Mouse (Mus musculus): Measurements from ENCODE around the gene Ctxn2. TPM values are rescaled to one million over a fixed set of nuclear protein-coding genes. Genes with fewer than 3 reads are reported as not detected.
"Not testable (repeated sequence)": the region's sequence is repeated elsewhere in the genome, so short reads cannot be mapped to it uniquely, and the experiment has no call there.

The Ctxn2 gene
- not detected in 2 replicates for polyA plus RNA-seq (2016; fragmentation: Nextera tagmentation; extraction: Ambion mirVana)

DNA sequence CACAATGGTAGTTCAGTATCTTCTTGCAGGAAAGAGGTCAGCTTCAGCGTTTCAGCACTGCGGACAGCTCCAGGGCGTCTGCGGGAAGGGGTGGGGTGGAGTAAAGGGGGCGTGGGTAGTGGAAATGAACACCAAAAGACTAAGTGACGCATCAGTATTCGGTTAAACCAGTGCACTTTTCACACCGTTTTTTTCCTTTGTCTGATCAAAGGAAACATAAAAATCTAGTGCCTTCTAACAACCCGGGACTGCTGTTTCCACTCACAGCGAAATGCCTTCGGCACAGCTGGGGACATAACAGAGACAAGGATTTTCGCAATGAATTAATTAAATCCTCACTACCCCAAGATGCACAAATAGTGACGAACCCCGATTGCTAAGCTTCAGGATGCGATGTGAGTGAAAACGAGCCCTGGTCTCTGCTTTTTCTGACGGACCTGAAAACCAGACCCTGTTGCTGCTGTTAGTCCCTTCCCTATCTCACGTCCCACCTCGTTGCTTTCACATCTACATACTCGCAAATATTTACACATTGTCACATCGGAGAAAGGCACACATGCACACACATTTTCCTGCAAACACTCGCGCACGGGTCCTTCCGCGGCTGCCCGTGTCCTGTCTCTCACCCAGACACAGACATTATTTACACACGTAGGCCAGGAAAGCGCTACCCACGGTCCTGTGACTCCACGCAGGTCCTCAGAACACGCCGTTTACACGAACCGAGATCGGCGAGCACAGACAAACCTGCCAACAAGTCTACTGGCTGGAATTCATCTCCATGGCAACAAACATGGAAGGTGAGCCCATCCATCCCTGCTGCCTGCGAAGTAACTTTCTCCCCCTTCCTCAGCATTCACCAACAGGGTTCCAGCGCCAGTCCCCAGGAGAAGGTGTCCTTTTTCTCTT, at the start of gene Ctxn2:
TSS of gene Ctxn2 (plus strand) at position 790 of the 909 bp plus-strand sequence.
- WGBS = 2% methylated on average over 39 of the region's 39 CpGs
- H3K27me3 ChIP-seq (ENCODE audit: low read depth, poor library complexity, severe bottlenecking) = 0 out of 2 replicates have a peak, but pooled peaks cover 5% of the 10 kb centered on the region

DNA sequence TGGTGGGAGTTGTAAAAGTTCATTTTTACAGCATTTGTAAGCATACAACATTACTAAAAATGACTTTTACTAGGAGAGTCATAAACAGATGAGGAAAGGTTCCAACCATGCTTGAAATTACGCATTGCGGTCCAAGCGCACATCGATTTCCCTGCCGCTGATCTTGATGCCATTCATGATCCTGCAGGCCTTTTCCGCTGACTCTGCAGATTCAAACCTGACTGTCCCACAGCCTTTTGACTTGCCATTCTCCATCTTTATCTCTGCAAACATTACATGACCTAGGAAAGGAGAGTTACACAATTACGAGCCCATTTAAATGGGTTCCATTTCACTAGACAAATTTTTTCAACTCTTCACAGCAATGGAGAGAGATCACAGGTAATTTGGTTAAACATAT, 47.7 kb upstream of the Ctxn2 start:
- no peak overlapping the region for H3K4me3 ChIP-seq
- no peaks in the 10 kb centered on the region for H3K9me3 ChIP-seq (replicated peaks)
- 97% methylated on average over 7 of the region's 7 CpGs for WGBS
- peaks cover 92% of the 10 kb centered on the region for H3K36me3 ChIP-seq
- no peak overlapping the region for H3K27ac ChIP-seq
- no peak for DNase-seq (ENCODE audit: low spot score)
- H3K27me3 ChIP-seq (ENCODE audit: low read depth, poor library complexity, severe bottlenecking) = no peaks in the 10 kb centered on the region
- peaks cover 9% of the 10 kb centered on the region for H3K4me1 ChIP-seq

More for the DNA sequence above, at the start of gene Ctxn2:
- DNase-seq (ENCODE audit: low spot score) = peak; percentile 94
- peak within 1 kb of the TSS; percentile 43 for H3K4me3 ChIP-seq
- no peaks in the 10 kb centered on the region for H3K9me3 ChIP-seq (replicated peaks)
- peaks cover 12% of the 10 kb centered on the region for H3K4me1 ChIP-seq
- H3K36me3 ChIP-seq = no peaks in the 10 kb centered on the region
- H3K27ac ChIP-seq = no peak within 1 kb of the TSS

DNA sequence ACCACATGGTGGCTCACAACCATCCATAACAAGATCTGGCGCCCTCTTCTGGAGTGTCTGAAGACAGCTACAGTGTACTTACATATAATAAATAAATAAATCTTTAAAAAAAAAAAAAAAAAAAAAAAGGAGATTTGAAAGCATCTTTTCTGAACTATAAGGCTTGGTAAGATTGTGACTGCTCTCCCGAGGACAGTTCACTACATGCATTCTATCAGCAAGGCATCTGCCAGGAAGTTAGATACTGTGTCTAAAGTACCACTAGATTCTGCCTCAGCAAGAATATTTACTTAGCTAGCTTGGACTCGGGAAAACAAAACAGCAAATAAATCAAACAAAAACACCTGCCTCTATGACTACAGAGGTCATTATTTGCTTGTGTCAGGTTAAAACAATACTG, 44.4 kb upstream of the Ctxn2 start:
- 90% methylated on average over 3 of the region's 3 CpGs for whole genome bisulfite sequencing
- H3K9me3 ChIP-seq (replicated peaks) = not testable (repeated sequence)
- peaks cover 92% of the 10 kb centered on the region for H3K36me3 ChIP-seq

DNA sequence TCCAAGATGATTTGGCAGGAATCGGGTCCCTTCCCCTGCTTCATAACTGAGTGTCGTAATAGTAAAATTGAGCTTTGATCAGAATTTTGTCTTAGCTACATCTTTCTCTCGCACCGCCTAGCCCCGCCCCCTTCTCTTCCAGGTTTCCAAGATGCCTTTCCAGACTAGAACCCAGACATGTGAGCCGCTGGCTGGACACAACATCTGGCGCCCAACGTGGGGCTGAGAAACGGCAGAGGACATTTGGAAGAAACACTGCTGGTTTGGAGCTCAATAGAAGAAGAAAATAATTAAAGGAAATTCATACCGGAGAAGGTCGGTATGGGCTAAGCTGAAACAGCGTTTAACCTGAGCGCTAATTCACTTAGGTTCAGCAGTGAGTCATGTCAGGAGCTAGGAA, 32.0 kb upstream of the Ctxn2 start:
- WGBS = 96% methylated on average over 13 of the region's 13 CpGs
- H3K36me3 ChIP-seq = peaks cover 91% of the 10 kb centered on the region

More for the DNA sequence above, 44.4 kb upstream of the Ctxn2 start:
- H3K4me3 ChIP-seq; H3K27me3 ChIP-seq (ENCODE audit: low read depth, poor library complexity, severe bottlenecking); H3K27ac ChIP-seq; DNase-seq (ENCODE audit: low spot score); H3K4me1 ChIP-seq: not testable (repeated sequence)

DNA sequence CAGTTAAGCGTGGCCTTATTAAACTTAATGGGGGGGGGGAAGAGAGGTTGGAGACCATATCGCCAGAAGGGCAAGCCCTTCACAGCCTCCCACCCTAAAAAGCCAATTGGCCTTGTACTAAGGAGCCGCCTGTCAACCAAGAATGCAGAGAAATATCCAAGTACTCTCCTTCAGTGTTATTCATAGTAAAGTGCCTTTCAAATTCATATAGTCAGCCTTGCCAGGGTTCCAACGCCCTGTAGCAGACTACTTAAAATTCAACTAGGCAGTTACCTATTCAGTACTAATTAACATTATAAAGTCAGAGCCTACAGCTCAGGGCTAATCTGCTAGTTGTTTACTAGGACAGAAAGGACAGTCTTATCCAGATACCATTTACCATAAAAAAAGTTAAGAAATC, 30.0 kb upstream of the Ctxn2 start:
- not testable (repeated sequence) for H3K27ac ChIP-seq; H3K4me1 ChIP-seq; H3K27me3 ChIP-seq (ENCODE audit: low read depth, poor library complexity, severe bottlenecking); DNase-seq (ENCODE audit: low spot score); H3K4me3 ChIP-seq; H3K9me3 ChIP-seq (replicated peaks)
- 96% methylated on average over 4 of the region's 4 CpGs for WGBS
- H3K36me3 ChIP-seq = peaks cover 88% of the 10 kb centered on the region

More for the DNA sequence above, 32.0 kb upstream of the Ctxn2 start:
- not testable (repeated sequence) for H3K27me3 ChIP-seq (ENCODE audit: low read depth, poor library complexity, severe bottlenecking); H3K9me3 ChIP-seq (replicated peaks); DNase-seq (ENCODE audit: low spot score); H3K4me3 ChIP-seq; H3K27ac ChIP-seq; H3K4me1 ChIP-seq

DNA sequence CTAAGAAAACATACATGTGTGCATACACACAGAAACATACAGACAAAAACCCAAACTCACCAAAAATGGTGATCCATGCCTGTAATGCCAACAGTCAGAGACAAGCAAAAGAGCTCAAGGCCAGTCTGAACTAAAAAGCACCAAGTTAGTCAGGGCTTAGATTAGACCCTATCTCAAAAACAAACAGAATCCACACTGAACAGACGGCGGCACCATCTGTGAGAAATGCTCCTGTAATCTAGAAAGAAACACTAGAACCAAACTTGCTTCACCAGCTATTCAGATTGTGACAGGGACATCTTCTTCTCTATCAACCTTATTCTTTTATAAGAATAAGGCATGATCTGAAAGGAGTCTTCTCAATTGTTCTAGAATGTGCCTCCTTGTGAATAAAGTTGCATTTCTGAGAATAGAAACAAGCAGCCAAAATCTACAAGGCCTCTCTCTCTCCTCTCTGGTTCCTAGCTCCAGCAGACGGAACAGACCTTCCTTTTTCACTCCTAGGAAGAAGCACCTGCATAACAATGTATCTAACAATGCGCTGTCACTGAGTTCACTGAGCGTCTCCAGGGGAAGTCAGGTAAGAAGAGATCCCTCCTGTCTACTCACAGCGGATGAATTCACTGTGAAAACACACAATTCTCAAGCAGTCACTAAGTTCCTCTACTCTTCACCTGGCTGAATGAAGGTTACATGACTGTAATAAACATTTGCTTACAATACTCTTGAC, 16.9 kb upstream of the Ctxn2 start:
- Histone ChIP-seq H3K36me3 (peaks cover 26% of the 10 kb centered on the region), H3K9me3 (replicated peaks) (no peaks in the 10 kb centered on the region), H3K4me3 (no peak overlapping the region), H3K27me3 (ENCODE audit: low read depth, poor library complexity, severe bottlenecking) (no peaks in the 10 kb centered on the region), H3K4me1 (peaks cover 13% of the 10 kb centered on the region), H3K27ac (no peak overlapping the region)
- WGBS = 92% methylated on average over 6 of the region's 6 CpGs
- DNase-seq (ENCODE audit: low spot score) = no peak

DNA sequence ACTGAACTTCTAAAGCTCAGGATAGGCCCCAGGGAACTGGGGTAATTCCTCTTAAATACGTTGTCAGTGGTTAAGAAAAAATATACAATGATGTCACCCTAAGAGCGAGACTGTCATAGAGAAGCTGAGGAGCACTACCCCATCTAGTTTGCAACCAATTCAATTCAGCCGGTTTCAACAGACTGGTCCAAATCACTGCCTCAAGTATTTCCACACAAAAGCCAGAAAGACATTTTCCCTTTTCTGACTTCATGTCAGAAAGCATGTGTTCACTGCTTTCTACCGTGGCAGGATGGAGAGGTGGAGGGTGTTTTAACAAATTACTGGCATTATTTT, 14.2 kb upstream of the Ctxn2 start:
- Histone ChIP-seq H3K4me3 (peak overlapping the region; percentile 88), H3K36me3 (peaks cover 4% of the 10 kb centered on the region; the same call in 1 of the 2 replicates), H3K27ac (peak overlapping the region; percentile 99), H3K27me3 (ENCODE audit: low read depth, poor library complexity, severe bottlenecking) (no peaks in the 10 kb centered on the region), H3K9me3 (replicated peaks) (no peaks in the 10 kb centered on the region), H3K4me1 (peaks cover 13% of the 10 kb centered on the region)
- WGBS = 15% methylated on average over 4 of the region's 4 CpGs
- no peak for DNase-seq (ENCODE audit: low spot score)

DNA sequence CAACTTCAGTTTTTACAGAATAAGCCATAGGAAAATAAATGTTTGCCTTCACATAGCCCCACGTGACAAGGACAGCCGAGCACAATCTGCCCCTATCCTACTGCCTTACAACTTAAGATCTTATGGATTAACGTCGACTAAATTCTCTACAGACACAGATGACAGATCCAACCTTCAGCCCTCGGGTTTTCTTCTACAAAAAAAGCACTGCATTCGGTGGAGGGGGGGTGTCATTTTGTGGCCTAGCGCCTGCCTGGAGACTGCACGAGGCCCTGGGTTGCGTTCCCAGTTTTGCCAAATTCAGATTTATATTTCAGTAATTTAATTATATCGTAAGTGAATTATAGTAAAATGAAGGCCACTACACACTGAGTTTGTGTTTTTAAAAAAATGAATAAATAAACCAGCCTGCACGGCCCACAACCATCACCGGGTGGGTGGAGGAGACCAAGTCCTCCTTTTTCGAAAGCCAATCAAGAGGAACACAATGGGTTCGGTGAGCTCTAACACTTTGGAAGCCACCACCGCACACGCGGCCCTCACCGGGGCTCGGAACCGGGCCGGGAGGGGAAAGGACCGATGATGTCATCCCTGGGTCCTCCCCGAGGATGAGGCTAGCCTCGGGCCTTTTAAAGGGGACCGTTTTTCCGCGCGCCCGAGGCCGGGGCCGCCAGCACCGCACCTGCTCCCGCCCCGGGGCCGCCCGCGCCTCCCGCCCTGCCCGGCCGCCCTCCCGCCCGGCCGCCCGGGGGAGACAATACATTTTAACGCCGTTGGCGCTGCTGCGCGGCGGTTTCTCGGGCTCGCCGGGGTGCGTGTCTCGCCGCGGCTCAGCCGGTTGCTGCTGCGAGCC, 13.6 kb upstream of the Ctxn2 start:
- Histone ChIP-seq H3K9me3 (replicated peaks) (no peaks in the 10 kb centered on the region), H3K27ac (peak overlapping the region; percentile 99), H3K4me3 (peak overlapping the region; percentile 88), H3K27me3 (ENCODE audit: low read depth, poor library complexity, severe bottlenecking) (no peaks in the 10 kb centered on the region), H3K4me1 (peaks cover 13% of the 10 kb centered on the region), H3K36me3 (peaks cover 4% of the 10 kb centered on the region; the same call in 1 of the 2 replicates)
- peak; percentile 67 for DNase-seq (ENCODE audit: low spot score)
- WGBS = under 1% methylated on average over 44 of the region's 59 CpGs

DNA sequence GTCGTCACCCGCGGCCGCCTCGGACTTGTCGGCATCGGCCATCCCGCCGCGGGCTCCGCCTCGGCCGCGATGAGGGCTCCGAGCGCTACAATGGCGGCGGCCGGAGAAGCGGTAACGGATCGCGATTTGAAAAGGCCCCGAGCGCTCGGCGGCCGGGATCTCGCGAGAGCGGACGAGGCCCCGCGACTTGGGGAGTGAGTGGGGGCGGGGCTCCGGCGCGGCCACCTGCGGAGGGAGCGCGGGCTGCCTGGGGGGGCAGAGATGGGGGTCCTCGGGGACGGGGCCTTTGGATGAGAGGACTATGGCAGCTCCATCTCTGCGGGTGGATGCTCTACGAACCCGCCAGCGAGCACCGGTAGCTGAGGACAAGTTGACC, 13.0 kb upstream of the Ctxn2 start, which contains the start of gene Myef2:
TSS of gene Myef2 (minus strand) at position 185 of the 376 bp plus-strand sequence.
- peak; percentile 94 for DNase-seq (ENCODE audit: low spot score)
- peaks cover 4% of the 10 kb centered on the region; the same call in 1 of the 2 replicates for H3K36me3 ChIP-seq
- H3K4me3 ChIP-seq = peak within 1 kb of the TSS; percentile 88
- H3K9me3 ChIP-seq (replicated peaks) = no peaks in the 10 kb centered on the region
- WGBS = under 1% methylated on average over 47 of the region's 48 CpGs
- H3K27me3 ChIP-seq (ENCODE audit: low read depth, poor library complexity, severe bottlenecking) = no peaks in the 10 kb centered on the region
- peaks cover 13% of the 10 kb centered on the region for H3K4me1 ChIP-seq
- H3K27ac ChIP-seq = peak within 1 kb of the TSS; percentile 99

DNA sequence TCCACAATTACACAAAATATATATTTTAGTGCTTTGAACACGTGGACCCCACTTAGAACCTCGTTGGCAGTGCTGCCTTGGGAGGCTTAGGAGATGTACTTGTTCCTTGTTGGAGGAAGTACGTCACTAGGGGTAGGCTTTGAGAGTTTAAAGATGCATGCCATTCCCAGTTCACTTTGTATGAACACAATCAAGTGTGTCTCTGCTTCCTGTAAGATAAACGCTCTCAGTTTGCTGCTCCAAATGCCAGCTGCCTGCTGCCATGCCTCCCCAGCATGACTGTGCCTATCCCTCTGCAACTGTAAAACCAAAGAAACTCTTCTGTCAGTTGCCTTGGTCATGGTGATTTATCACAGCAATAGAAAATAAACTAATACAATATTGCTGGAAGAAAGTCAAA, 10.7 kb upstream of the Ctxn2 start:
- Histone ChIP-seq H3K4me1 (peaks cover 12% of the 10 kb centered on the region), H3K9me3 (replicated peaks) (no peaks in the 10 kb centered on the region), H3K36me3 (peaks cover 3% of the 10 kb centered on the region; the same call in 1 of the 2 replicates), H3K4me3 (no peak overlapping the region), H3K27me3 (ENCODE audit: low read depth, poor library complexity, severe bottlenecking) (no peaks in the 10 kb centered on the region), H3K27ac (no peak overlapping the region)
- no peak for DNase-seq (ENCODE audit: low spot score)
- 43% methylated on average over 4 of the region's 4 CpGs for WGBS

DNA sequence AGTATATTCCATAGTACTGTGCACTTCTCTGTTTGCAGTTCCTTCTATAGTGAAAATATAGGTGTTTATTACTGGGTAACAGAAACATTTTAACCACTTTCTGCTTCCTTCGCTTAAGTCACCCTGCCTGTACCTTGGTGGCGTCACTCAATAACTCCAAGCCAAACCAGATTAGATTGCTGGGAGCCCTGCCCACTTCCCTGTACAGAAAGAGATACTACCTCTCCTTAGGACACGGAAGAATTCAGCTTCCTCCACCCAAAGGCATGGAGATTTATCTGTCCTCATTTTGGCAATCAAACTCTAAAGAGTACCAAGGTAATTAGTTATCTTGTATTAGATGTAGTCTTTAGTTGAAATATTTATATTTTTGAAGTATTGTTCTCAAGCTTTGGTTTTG, 9.7 kb upstream of the Ctxn2 start:
- Histone ChIP-seq H3K27ac (no peak overlapping the region), H3K27me3 (ENCODE audit: low read depth, poor library complexity, severe bottlenecking) (no peaks in the 10 kb centered on the region), H3K4me1 (peaks cover 5% of the 10 kb centered on the region), H3K9me3 (replicated peaks) (no peaks in the 10 kb centered on the region), H3K4me3 (no peak overlapping the region), H3K36me3 (no peaks in the 10 kb centered on the region)
- no peak for DNase-seq (ENCODE audit: low spot score)
- WGBS = 88% methylated on average over 3 of the region's 3 CpGs

DNA sequence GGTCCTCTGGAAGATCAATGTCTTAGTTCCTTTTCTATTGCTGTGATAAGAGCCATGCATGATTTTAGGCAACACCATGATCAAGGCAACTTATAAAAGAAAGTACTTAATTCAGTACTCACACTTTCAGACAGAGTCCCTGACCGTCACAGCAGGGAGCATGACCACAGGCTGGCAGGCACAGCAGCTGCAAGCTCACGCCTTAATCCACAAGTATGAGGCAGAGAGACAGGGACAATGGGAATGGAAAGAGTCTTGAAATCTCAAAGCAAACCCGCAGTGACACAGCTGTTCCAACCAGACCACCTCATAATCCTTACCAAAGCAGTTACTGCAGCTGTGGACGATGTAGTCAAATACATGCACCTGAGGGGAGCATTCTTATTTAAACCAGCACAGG, 2.4 kb upstream of the Ctxn2 start:
- 0 out of 2 replicates have a peak, but pooled peaks cover 5% of the 10 kb centered on the region for H3K27me3 ChIP-seq (ENCODE audit: low read depth, poor library complexity, severe bottlenecking)
- H3K27ac ChIP-seq = no peak overlapping the region
- 42% methylated on average over 4 of the region's 4 CpGs for WGBS
- no peak overlapping the region for H3K4me3 ChIP-seq
- H3K9me3 ChIP-seq (replicated peaks) = no peaks in the 10 kb centered on the region
- H3K4me1 ChIP-seq = peaks cover 12% of the 10 kb centered on the region
- H3K36me3 ChIP-seq = no peaks in the 10 kb centered on the region
- no peak for DNase-seq (ENCODE audit: low spot score)

All from limb, embryonic 10.5 days (tissue).